Mouse (Mus musculus) intestine, embryonic 14.5 days (tissue): Measurements from ENCODE around the gene Ksr2. TPM values are rescaled to one million over a fixed set of nuclear protein-coding genes. Genes with fewer than 3 reads are reported as not detected.
"Not testable (repeated sequence)": the region's sequence is repeated elsewhere in the genome, so short reads cannot be mapped to it uniquely, and the experiment has no call there.

Source experiments
- ATAC-seq: fragments of 200-750 bp; cut with Nextera tagmentation; replicated peaks from 2 replicates; pipeline ENCODE4 v1.8.0; 2017; ENCODE audit warnings: low read depth, moderate number of reproducible peaks, moderate TSS enrichment, moderate library complexity; ENCODE audit not compliant: low FRiP score, low TSS enrichment
- DNase-seq: peaks from one replicate; pipeline ENCODE4 v3.0.0-alpha.2; 2018; ENCODE audit warnings: low spot score
- H3K27ac ChIP-seq: fragments of 300-500 bp; sonication (generic); 2 replicates; pipeline ENCODE4 v1.5.1; 2014; ENCODE audit warnings: low read depth, mild to moderate bottlenecking, control low read depth
- H3K27me3 ChIP-seq: fragments of 300-500 bp; sonication (generic); replicated peaks from 2 replicates; pipeline ENCODE4 v1.6.1; 2014; ENCODE audit warnings: low read length, control low read depth; ENCODE audit not compliant: control insufficient read depth, insufficient read depth
- H3K36me3 ChIP-seq: fragments of 300-500 bp; sonication (generic); 2 replicates; pipeline ENCODE4 v1.6.1; 2014; ENCODE audit warnings: low read length, control low read depth; ENCODE audit not compliant: control insufficient read depth, insufficient read depth
- H3K4me1 ChIP-seq: fragments of 300-500 bp; sonication (generic); replicated peaks from 2 replicates; pipeline ENCODE4 v1.6.1; 2014; ENCODE audit warnings: low read length, control low read depth, mixed read lengths; ENCODE audit not compliant: control insufficient read depth, insufficient read depth
- H3K4me2 ChIP-seq: fragments of 300-500 bp; sonication (generic); 2 replicates; pipeline ENCODE4 v1.6.1; 2014; ENCODE audit warnings: low read length
- H3K4me3 ChIP-seq: fragments of 300-500 bp; sonication (generic); 2 replicates; pipeline ENCODE4 v1.5.1; 2014; ENCODE audit warnings: low read depth, low read length, control low read depth, mixed read lengths
- H3K9ac ChIP-seq: fragments of 300-500 bp; sonication (generic); 2 replicates; pipeline ENCODE4 v1.6.1; 2014; ENCODE audit warnings: mild to moderate bottlenecking, low read length
- H3K9me3 ChIP-seq: fragments of 300-500 bp; sonication (generic); 2 replicates; pipeline ENCODE4 v1.6.1; 2016; ENCODE audit warnings: low read length, control low read depth; ENCODE audit not compliant: control insufficient read depth
- WGBS: fragments of 180-500 bp; shearing (Covaris S2); extraction: QIAGEN DNeasy Blood & Tissue Kit; methylation state at CpG from one replicate; pipeline ENCODE4 v1.1.7; 2014; 5-methylcytosine and 5-hydroxymethylcytosine counted together
- polyA plus RNA-seq: library from polyadenylated mRNA; unstranded; fragments of >200 nt; fragmentation: Nextera tagmentation; extraction: Ambion mirVana; gene quantifications from 2 replicates; pipeline ENCODE4 v1.2.1, GENCODE M21; 2014

Ksr2 gene
- polyA plus RNA-seq, 1 experiment from 2014 or later = 0.84 TPM

- H3K9ac ChIP-seq = no peak overlapping the region
- H3K4me2 ChIP-seq = no peak overlapping the region
- H3K4me1 ChIP-seq = no peaks in the 10 kb centered on the region
- H3K27ac ChIP-seq = no peak overlapping the region
- no peak for DNase-seq
- ATAC-seq = no peak; the same call in 1 of the 2 replicates
- no peaks in the 10 kb centered on the region for H3K9me3 ChIP-seq
- H3K36me3 ChIP-seq = no peaks in the 10 kb centered on the region
- H3K27me3 ChIP-seq = peaks cover 57% of the 10 kb centered on the region
- no peak overlapping the region for H3K4me3 ChIP-seq
- WGBS = 26% methylated on average over 19 of the region's 19 CpGs
Observed at GRCm38 (mm10) chr5:117415011-117415912, 1.5 kb downstream of the Ksr2 start.

- Histone ChIP-seq H3K9me3 (no peaks in the 10 kb centered on the region), H3K27me3 (peaks cover 45% of the 10 kb centered on the region), H3K9ac (no peak overlapping the region), H3K4me1 (no peaks in the 10 kb centered on the region), H3K4me2 (no peak overlapping the region), H3K4me3 (no peak overlapping the region), H3K36me3 (no peaks in the 10 kb centered on the region), H3K27ac (no peak overlapping the region)
- WGBS = 84% methylated on average over 2 of the region's 2 CpGs
- ATAC-seq (no peak), DNase-seq (no peak)
Observed at GRCm38 (mm10) chr5:117417442-117417841, 3.6 kb downstream of the Ksr2 start.

DNA sequence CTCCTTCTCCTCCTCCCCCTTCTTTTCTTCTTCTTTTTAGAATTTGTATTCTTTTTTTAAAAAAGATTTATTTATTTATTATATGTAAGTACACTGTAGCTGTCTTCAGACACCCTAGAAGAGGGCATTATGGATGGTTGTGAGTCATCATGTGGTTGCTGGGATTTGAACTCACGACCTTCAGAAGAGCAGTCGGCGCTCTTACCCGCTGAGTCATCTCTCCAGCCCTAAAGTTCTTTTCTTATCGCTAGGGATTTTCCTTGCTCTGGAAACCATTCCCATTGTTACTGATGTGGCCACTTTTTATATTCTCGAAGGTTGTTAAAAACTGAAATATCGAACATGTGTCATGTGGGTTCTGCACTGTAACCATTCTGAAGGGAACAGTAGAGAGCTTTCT is 19.7 kb downstream of the Ksr2 start:
- H3K36me3 ChIP-seq, H3K4me3 ChIP-seq, H3K4me1 ChIP-seq, H3K27ac ChIP-seq, DNase-seq, ATAC-seq, H3K27me3 ChIP-seq, H3K9ac ChIP-seq, H3K9me3 ChIP-seq, H3K4me2 ChIP-seq: not testable (repeated sequence)
- WGBS = 92% methylated on average over 7 of the region's 7 CpGs

GRCm38 (mm10) chr5:117440261-117440660 is 26.5 kb downstream of the Ksr2 start:
- Histone ChIP-seq H3K9ac (no peak overlapping the region), H3K36me3 (no peaks in the 10 kb centered on the region), H3K27ac (no peak overlapping the region), H3K4me3 (no peak overlapping the region), H3K4me2 (no peak overlapping the region), H3K27me3 (no peaks in the 10 kb centered on the region), H3K4me1 (no peaks in the 10 kb centered on the region), H3K9me3 (no peaks in the 10 kb centered on the region)
- DNase-seq (no peak), ATAC-seq (no peak)
- 90% methylated on average over 11 of the region's 11 CpGs for WGBS

DNA sequence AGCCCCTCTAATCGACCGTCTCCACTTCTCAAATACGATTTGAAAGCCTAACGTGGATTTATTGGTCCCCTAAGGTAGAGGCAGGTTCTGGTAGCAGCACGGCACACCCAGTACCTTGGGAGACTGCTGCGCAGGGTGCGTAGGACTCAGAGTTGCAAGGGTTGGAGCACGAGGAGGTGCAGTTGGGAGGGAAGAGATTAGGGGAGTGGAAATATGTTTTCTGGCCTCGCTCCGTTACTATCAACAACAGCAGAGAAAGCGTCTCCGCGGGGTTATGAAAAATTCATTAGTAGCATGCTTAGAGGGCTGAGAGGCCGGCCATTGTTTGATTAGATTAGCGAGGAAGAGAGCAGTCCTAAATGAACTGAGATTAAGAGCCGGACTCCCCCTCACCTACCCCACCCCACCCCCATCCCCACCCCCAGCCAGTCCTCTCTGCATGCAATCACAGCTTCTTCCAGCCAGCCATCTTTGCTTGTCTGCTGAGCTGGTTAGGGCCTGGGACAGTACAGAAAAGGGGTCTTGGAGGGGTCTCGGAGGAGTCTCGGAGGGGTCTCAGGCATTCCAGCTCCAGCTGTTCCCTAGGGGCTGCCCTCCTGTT is 27.5 kb downstream of the Ksr2 start:
- ATAC-seq = no peak
- Histone ChIP-seq H3K4me3 (no peak overlapping the region), H3K9ac (no peak overlapping the region), H3K4me2 (no peak overlapping the region), H3K4me1 (no peaks in the 10 kb centered on the region), H3K27me3 (no peaks in the 10 kb centered on the region), H3K27ac (no peak overlapping the region), H3K36me3 (no peaks in the 10 kb centered on the region), H3K9me3 (no peaks in the 10 kb centered on the region)
- WGBS = 55% methylated on average over 18 of the region's 18 CpGs
- DNase-seq = no peak

DNA sequence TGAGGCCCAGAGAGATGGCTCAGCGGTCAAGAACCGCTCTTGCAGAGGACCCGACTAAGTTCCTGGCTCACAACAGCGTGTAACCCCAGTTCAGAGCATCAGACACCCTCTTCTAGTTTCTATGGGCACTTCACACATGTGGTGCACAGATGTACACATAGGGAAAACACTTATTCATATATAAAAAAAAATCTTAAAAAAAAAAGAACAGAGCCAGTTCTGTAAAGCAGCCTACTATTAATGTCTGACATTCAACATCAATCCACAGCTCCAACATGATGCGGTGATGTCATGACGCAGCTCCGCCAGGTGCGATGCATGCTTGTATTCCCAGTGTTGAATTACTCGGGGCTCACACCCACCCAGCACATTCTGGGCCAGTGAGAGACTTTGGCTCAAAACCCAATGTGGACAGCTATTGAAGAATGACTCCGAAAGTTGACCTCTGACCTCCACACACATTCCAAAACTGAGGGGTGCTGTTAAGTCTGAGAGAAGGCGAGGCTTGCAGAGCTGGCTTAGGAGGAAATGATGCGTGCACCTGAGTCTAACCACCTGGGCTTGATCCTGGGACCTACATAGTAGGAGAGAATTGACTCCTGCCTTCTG is 28.5 kb downstream of the Ksr2 start:
- no peaks in the 10 kb centered on the region for H3K27me3 ChIP-seq
- no peak for ATAC-seq
- H3K9ac ChIP-seq = no peak overlapping the region
- H3K4me2 ChIP-seq = no peak overlapping the region
- no peaks in the 10 kb centered on the region for H3K36me3 ChIP-seq
- DNase-seq = no peak
- WGBS = 87% methylated on average over 12 of the region's 12 CpGs
- H3K4me3 ChIP-seq = no peak overlapping the region
- H3K27ac ChIP-seq = no peak overlapping the region
- H3K4me1 ChIP-seq = no peaks in the 10 kb centered on the region
- no peaks in the 10 kb centered on the region for H3K9me3 ChIP-seq

GRCm38 (mm10) chr5:117443141-117443540 is 29.3 kb downstream of the Ksr2 start:
- ATAC-seq (no peak), DNase-seq (no peak)
- Histone ChIP-seq H3K4me3 (no peak overlapping the region), H3K4me2 (no peak overlapping the region), H3K27ac (no peak overlapping the region), H3K36me3 (no peaks in the 10 kb centered on the region), H3K9ac (no peak overlapping the region), H3K27me3 (no peaks in the 10 kb centered on the region), H3K4me1 (no peaks in the 10 kb centered on the region), H3K9me3 (no peaks in the 10 kb centered on the region)
- WGBS = 93% methylated on average over 4 of the region's 4 CpGs

- Histone ChIP-seq H3K9me3 (no peaks in the 10 kb centered on the region), H3K27me3 (no peaks in the 10 kb centered on the region), H3K27ac (no peak overlapping the region), H3K4me1 (no peaks in the 10 kb centered on the region), H3K36me3 (no peaks in the 10 kb centered on the region), H3K4me2 (no peak overlapping the region), H3K9ac (no peak overlapping the region), H3K4me3 (no peak overlapping the region)
- 94% methylated on average over 6 of the region's 6 CpGs for WGBS
- DNase-seq (no peak), ATAC-seq (no peak)
Observed at GRCm38 (mm10) chr5:117443902-117444301, 30.1 kb downstream of the Ksr2 start.
